Mouse (Mus musculus): ENCODE measurements around the gene Adig. TPM values are rescaled to one million over a fixed set of nuclear protein-coding genes. Genes with fewer than 3 reads are reported as not detected.

The Adig gene
- total and polyA plus RNA-seq, 3 experiments = not detected

GRCm38 (mm10) chr2:158545266-158545665 lies 42.9 kb downstream of the Adig start:
- no peaks in the 10 kb centered on the region for H3K36me3 ChIP-seq (replicated peaks)
- H3K9me3 ChIP-seq (replicated peaks) = no peaks in the 10 kb centered on the region
- peaks cover 9% of the 10 kb centered on the region for H3K4me1 ChIP-seq (ENCODE audit: insufficient read depth, low read depth, low read length)
- no peak overlapping the region for H3K4me3 ChIP-seq (ENCODE audit: low read depth, low read length)
- TF ChIP-seq GATA2 (IDR thresholded peaks at IDR 0.05; ENCODE audit: borderline replicate concordance, low read depth, low read length) (no peak), TAL1 (conservative IDR thresholded peaks at IDR 0.05; ENCODE audit: low read depth, low read length) (no peak), POLR2AphosphoS5 (IDR thresholded peaks at IDR 0.05; ENCODE audit: insufficient replicate concordance, low read depth, low read length) (no peak), GATA1 (IDR thresholded peaks at IDR 0.05; ENCODE audit: borderline replicate concordance, low read length) (no peak), CTCF (IDR thresholded peaks at IDR 0.05; ENCODE audit: low read depth, low read length) (no peak)
- H3K27me3 ChIP-seq (ENCODE audit: insufficient read depth, low read length) = peaks cover 27% of the 10 kb centered on the region
- DNase-seq (ENCODE audit: low spot score) = no peak
- ATAC-seq (ENCODE audit: extremely low read depth, insufficient number of reproducible peaks, low FRiP score, poor library complexity, severe bottlenecking) = no peak

GRCm38 (mm10) chr2:158546751-158547150 lies 44.3 kb downstream of the Adig start:
- Histone ChIP-seq H3K27me3 (ENCODE audit: insufficient read depth, low read length) (peaks cover 35% of the 10 kb centered on the region), H3K9me3 (replicated peaks) (no peaks in the 10 kb centered on the region), H3K4me3 (ENCODE audit: low read depth, low read length) (no peak overlapping the region), H3K36me3 (replicated peaks) (no peaks in the 10 kb centered on the region), H3K4me1 (ENCODE audit: insufficient read depth, low read depth, low read length) (peaks cover 17% of the 10 kb centered on the region)
- ATAC-seq (ENCODE audit: extremely low read depth, insufficient number of reproducible peaks, low FRiP score, poor library complexity, severe bottlenecking) = peak; percentile 58; the same call in 1 of the 2 replicates
- TF ChIP-seq CTCF (IDR thresholded peaks at IDR 0.05; ENCODE audit: low read depth, low read length) (peak; percentile 72), GATA1 (IDR thresholded peaks at IDR 0.05; ENCODE audit: borderline replicate concordance, low read length) (no peak)
- DNase-seq (ENCODE audit: low spot score) = peak; percentile 64

- Histone ChIP-seq H3K9me3 (replicated peaks) (no peaks in the 10 kb centered on the region), H3K4me3 (ENCODE audit: low read depth, low read length) (no peak overlapping the region), H3K36me3 (replicated peaks) (no peaks in the 10 kb centered on the region), H3K4me1 (ENCODE audit: insufficient read depth, low read depth, low read length) (peaks cover 17% of the 10 kb centered on the region), H3K27me3 (ENCODE audit: insufficient read depth, low read length) (peaks cover 52% of the 10 kb centered on the region)
- peak; percentile 69 for DNase-seq (ENCODE audit: low spot score)
- peak; percentile 68 for ATAC-seq (ENCODE audit: extremely low read depth, insufficient number of reproducible peaks, low FRiP score, poor library complexity, severe bottlenecking)
- TF ChIP-seq GATA2 (IDR thresholded peaks at IDR 0.05; ENCODE audit: borderline replicate concordance, low read depth, low read length) (no peak), POLR2AphosphoS5 (IDR thresholded peaks at IDR 0.05; ENCODE audit: insufficient replicate concordance, low read depth, low read length) (no peak), TAL1 (conservative IDR thresholded peaks at IDR 0.05; ENCODE audit: low read depth, low read length) (no peak), CTCF (IDR thresholded peaks at IDR 0.05; ENCODE audit: low read depth, low read length) (peak; percentile 79)
These were observed 47.7 kb downstream of the Adig start for GRCm38 (mm10) chr2:158550067-158550466.

- no peak overlapping the region; the same call in 1 of the 2 replicates for H3K4me3 ChIP-seq (ENCODE audit: low read depth, low read length)
- DNase-seq (ENCODE audit: low spot score) = no peak
- H3K4me1 ChIP-seq (ENCODE audit: insufficient read depth, low read depth, low read length) = peaks cover 17% of the 10 kb centered on the region
- H3K36me3 ChIP-seq (replicated peaks) = no peaks in the 10 kb centered on the region
- H3K9me3 ChIP-seq (replicated peaks) = peaks cover 5% of the 10 kb centered on the region
- no peak for ATAC-seq (ENCODE audit: extremely low read depth, insufficient number of reproducible peaks, low FRiP score, poor library complexity, severe bottlenecking)
- no peak for TF ChIP-seq TAL1 (conservative IDR thresholded peaks at IDR 0.05; ENCODE audit: low read depth, low read length)
- no peak for TF ChIP-seq GATA2 (IDR thresholded peaks at IDR 0.05; ENCODE audit: borderline replicate concordance, low read depth, low read length)
- TF ChIP-seq POLR2AphosphoS5 (IDR thresholded peaks at IDR 0.05; ENCODE audit: insufficient replicate concordance, low read depth, low read length) = no peak
- no peak for TF ChIP-seq GATA1 (IDR thresholded peaks at IDR 0.05; ENCODE audit: borderline replicate concordance, low read length)
- TF ChIP-seq CTCF (IDR thresholded peaks at IDR 0.05; ENCODE audit: low read depth, low read length) = no peak
- peaks cover 51% of the 10 kb centered on the region for H3K27me3 ChIP-seq (ENCODE audit: insufficient read depth, low read length)
These were observed 52.0 kb downstream of the Adig start for GRCm38 (mm10) chr2:158554366-158554765.

- H3K27me3 ChIP-seq (ENCODE audit: insufficient read depth, low read length) = peaks cover 48% of the 10 kb centered on the region
These were observed 52.8 kb downstream of the Adig start for GRCm38 (mm10) chr2:158555252-158555651.

GRCm38 (mm10) chr2:158555812-158556211 lies 53.4 kb downstream of the Adig start:
- DNase-seq (ENCODE audit: low spot score) (no peak), ATAC-seq (ENCODE audit: extremely low read depth, insufficient number of reproducible peaks, low FRiP score, poor library complexity, severe bottlenecking) (no peak)
- Histone ChIP-seq H3K9me3 (replicated peaks) (peaks cover 8% of the 10 kb centered on the region), H3K4me1 (ENCODE audit: insufficient read depth, low read depth, low read length) (peaks cover 17% of the 10 kb centered on the region), H3K4me3 (ENCODE audit: low read depth, low read length) (no peak overlapping the region), H3K27me3 (ENCODE audit: insufficient read depth, low read length) (peaks cover 49% of the 10 kb centered on the region), H3K36me3 (replicated peaks) (no peaks in the 10 kb centered on the region)
- TF ChIP-seq TAL1 (conservative IDR thresholded peaks at IDR 0.05; ENCODE audit: low read depth, low read length) (no peak), GATA1 (IDR thresholded peaks at IDR 0.05; ENCODE audit: borderline replicate concordance, low read length) (no peak), GATA2 (IDR thresholded peaks at IDR 0.05; ENCODE audit: borderline replicate concordance, low read depth, low read length) (no peak), CTCF (IDR thresholded peaks at IDR 0.05; ENCODE audit: low read depth, low read length) (no peak), POLR2AphosphoS5 (IDR thresholded peaks at IDR 0.05; ENCODE audit: insufficient replicate concordance, low read depth, low read length) (no peak)

More at GRCm38 (mm10) chr2:158555252-158555651, 52.8 kb downstream of the Adig start:
- TF ChIP-seq GATA1 (IDR thresholded peaks at IDR 0.05; ENCODE audit: borderline replicate concordance, low read length) = no peak
- TF ChIP-seq TAL1 (conservative IDR thresholded peaks at IDR 0.05; ENCODE audit: low read depth, low read length) = no peak
- no peak for TF ChIP-seq CTCF (IDR thresholded peaks at IDR 0.05; ENCODE audit: low read depth, low read length)
- TF ChIP-seq POLR2AphosphoS5 (IDR thresholded peaks at IDR 0.05; ENCODE audit: insufficient replicate concordance, low read depth, low read length) = no peak
- TF ChIP-seq GATA2 (IDR thresholded peaks at IDR 0.05; ENCODE audit: borderline replicate concordance, low read depth, low read length) = no peak
- no peak for DNase-seq (ENCODE audit: low spot score)
- no peaks in the 10 kb centered on the region for H3K36me3 ChIP-seq (replicated peaks)
- peaks cover 17% of the 10 kb centered on the region for H3K4me1 ChIP-seq (ENCODE audit: insufficient read depth, low read depth, low read length)
- ATAC-seq (ENCODE audit: extremely low read depth, insufficient number of reproducible peaks, low FRiP score, poor library complexity, severe bottlenecking) = no peak
- H3K4me3 ChIP-seq (ENCODE audit: low read depth, low read length) = no peak overlapping the region
- peaks cover 8% of the 10 kb centered on the region for H3K9me3 ChIP-seq (replicated peaks)

Data from G1E (cell line).